Mouse (Mus musculus): ENCODE results near the gene Rab3gap2. TPM values are rescaled to one million over a fixed set of nuclear protein-coding genes. Genes with fewer than 3 reads are reported as not detected.
A peak's percentile ranks its signal among the peaks of the same experiment; 100 is the strongest.

Gene Rab3gap2
- polyA plus RNA-seq, 1 experiment: 23.6 TPM

DNA sequence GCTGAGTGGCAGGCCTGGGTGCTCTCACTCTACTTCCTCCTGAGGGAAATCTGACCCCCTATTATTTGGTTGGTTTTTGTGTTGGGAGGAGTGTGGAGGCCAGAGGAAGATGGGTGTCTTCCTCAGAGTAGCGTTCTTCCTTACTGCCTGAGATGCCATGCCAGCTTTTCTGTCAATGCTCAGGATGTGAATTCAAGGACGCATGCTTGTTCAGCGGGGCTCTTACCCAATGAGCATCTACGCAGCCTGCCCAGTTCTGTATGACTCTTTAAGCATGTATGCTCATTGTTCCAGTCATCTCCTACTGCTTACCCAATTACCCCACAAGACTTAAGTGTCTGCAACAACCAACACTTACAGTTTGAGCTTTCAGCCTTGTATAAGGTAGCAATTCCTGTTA is 76.7 kb downstream of the Rab3gap2 start:
- Histone ChIP-seq H3K4me1 (ENCODE audit: control insufficient read depth, insufficient read depth, insufficient read length, low read length) (peaks cover 32% of the 10 kb centered on the region), H3K27me3 (ENCODE audit: control insufficient read depth, insufficient read depth, low read length) (no peaks in the 10 kb centered on the region), H3K36me3 (ENCODE audit: control insufficient read depth, insufficient read depth, low read length) (peaks cover 68% of the 10 kb centered on the region), H3K4me3 (ENCODE audit: low read depth, low read length) (no peak overlapping the region), H3K27ac (ENCODE audit: insufficient read depth, low read depth, low read length) (no peak overlapping the region)
- WGBS: 92% methylated on average over 4 of the region's 4 CpGs
- no peak for TF ChIP-seq POLR2A (IDR thresholded peaks at IDR 0.05; ENCODE audit: low read depth, low read length)
- TF ChIP-seq CTCF (IDR thresholded peaks at IDR 0.05; ENCODE audit: extremely low read depth, insufficient read length, insufficient replicate concordance, low read depth, low read length): no peak

GRCm38 (mm10) chr1:185282846-185283245 is 78.9 kb downstream of the Rab3gap2 start:
- no peaks in the 10 kb centered on the region for H3K27me3 ChIP-seq (ENCODE audit: control insufficient read depth, insufficient read depth, low read length)
- H3K4me1 ChIP-seq (ENCODE audit: control insufficient read depth, insufficient read depth, insufficient read length, low read length): peaks cover 35% of the 10 kb centered on the region
- no peak for TF ChIP-seq CTCF (IDR thresholded peaks at IDR 0.05; ENCODE audit: extremely low read depth, insufficient read length, insufficient replicate concordance, low read depth, low read length)
- TF ChIP-seq POLR2A (IDR thresholded peaks at IDR 0.05; ENCODE audit: low read depth, low read length): peak; percentile 45; the same call in 1 of the 2 replicates
- H3K36me3 ChIP-seq (ENCODE audit: control insufficient read depth, insufficient read depth, low read length): peaks cover 65% of the 10 kb centered on the region
- no peak overlapping the region for H3K4me3 ChIP-seq (ENCODE audit: low read depth, low read length)
- H3K27ac ChIP-seq (ENCODE audit: insufficient read depth, low read depth, low read length): peak overlapping the region; percentile 98
- 33% methylated on average over 11 of the region's 11 CpGs for WGBS

GRCm38 (mm10) chr1:185283247-185283646 is 79.3 kb downstream of the Rab3gap2 start:
- Histone ChIP-seq H3K4me1 (ENCODE audit: control insufficient read depth, insufficient read depth, insufficient read length, low read length) (peaks cover 35% of the 10 kb centered on the region), H3K27ac (ENCODE audit: insufficient read depth, low read depth, low read length) (peak overlapping the region; percentile 98), H3K36me3 (ENCODE audit: control insufficient read depth, insufficient read depth, low read length) (peaks cover 62% of the 10 kb centered on the region), H3K4me3 (ENCODE audit: low read depth, low read length) (peak overlapping the region; percentile 29), H3K27me3 (ENCODE audit: control insufficient read depth, insufficient read depth, low read length) (no peaks in the 10 kb centered on the region)
- TF ChIP-seq CTCF (IDR thresholded peaks at IDR 0.05; ENCODE audit: extremely low read depth, insufficient read length, insufficient replicate concordance, low read depth, low read length) (no peak), POLR2A (IDR thresholded peaks at IDR 0.05; ENCODE audit: low read depth, low read length) (no peak; the same call in 1 of the 2 replicates)
- WGBS: 28% methylated on average over 15 of the region's 15 CpGs

DNA sequence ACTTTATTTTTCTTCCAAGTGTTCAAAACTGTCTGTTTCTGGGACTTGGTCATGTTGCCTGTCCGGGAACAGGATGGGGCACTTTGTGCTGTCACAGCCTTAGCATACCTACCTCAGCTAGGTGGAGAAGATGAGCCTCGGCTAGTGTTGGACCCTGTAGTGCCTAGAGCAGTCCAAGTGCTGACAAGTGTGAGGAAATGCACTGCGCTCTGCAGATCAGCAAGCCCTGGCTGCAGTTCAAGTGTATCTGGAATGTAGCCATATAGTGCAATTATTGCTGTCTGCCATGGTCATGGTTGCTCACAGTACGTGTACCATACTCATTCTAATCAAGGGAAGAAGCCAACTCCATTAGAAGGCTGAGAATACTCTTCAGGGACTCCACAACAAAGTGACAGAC is 80.8 kb downstream of the Rab3gap2 start:
- Histone ChIP-seq H3K27ac (ENCODE audit: insufficient read depth, low read depth, low read length) (peak overlapping the region; percentile 82), H3K36me3 (ENCODE audit: control insufficient read depth, insufficient read depth, low read length) (peaks cover 52% of the 10 kb centered on the region), H3K27me3 (ENCODE audit: control insufficient read depth, insufficient read depth, low read length) (no peaks in the 10 kb centered on the region), H3K4me1 (ENCODE audit: control insufficient read depth, insufficient read depth, insufficient read length, low read length) (peaks cover 29% of the 10 kb centered on the region), H3K4me3 (ENCODE audit: low read depth, low read length) (no peak overlapping the region)
- 20% methylated on average over 4 of the region's 4 CpGs for WGBS
- TF ChIP-seq POLR2A (IDR thresholded peaks at IDR 0.05; ENCODE audit: low read depth, low read length) (no peak), CTCF (IDR thresholded peaks at IDR 0.05; ENCODE audit: extremely low read depth, insufficient read length, insufficient replicate concordance, low read depth, low read length) (no peak)

GRCm38 (mm10) chr1:185285171-185285570 is 81.3 kb downstream of the Rab3gap2 start:
- Histone ChIP-seq H3K36me3 (ENCODE audit: control insufficient read depth, insufficient read depth, low read length) (peaks cover 48% of the 10 kb centered on the region), H3K27me3 (ENCODE audit: control insufficient read depth, insufficient read depth, low read length) (no peaks in the 10 kb centered on the region), H3K4me1 (ENCODE audit: control insufficient read depth, insufficient read depth, insufficient read length, low read length) (peaks cover 29% of the 10 kb centered on the region), H3K27ac (ENCODE audit: insufficient read depth, low read depth, low read length) (peak overlapping the region; percentile 82), H3K4me3 (ENCODE audit: low read depth, low read length) (no peak overlapping the region)
- 70% methylated on average over 4 of the region's 4 CpGs for WGBS
- TF ChIP-seq CTCF (IDR thresholded peaks at IDR 0.05; ENCODE audit: extremely low read depth, insufficient read length, insufficient replicate concordance, low read depth, low read length): no peak; the same call in 1 of the 2 replicates

- Histone ChIP-seq H3K36me3 (ENCODE audit: control insufficient read depth, insufficient read depth, low read length) (peaks cover 43% of the 10 kb centered on the region), H3K4me3 (ENCODE audit: low read depth, low read length) (no peak overlapping the region), H3K4me1 (ENCODE audit: control insufficient read depth, insufficient read depth, insufficient read length, low read length) (peaks cover 25% of the 10 kb centered on the region), H3K27ac (ENCODE audit: insufficient read depth, low read depth, low read length) (peak overlapping the region; percentile 74), H3K27me3 (ENCODE audit: control insufficient read depth, insufficient read depth, low read length) (no peaks in the 10 kb centered on the region)
- TF ChIP-seq POLR2A (IDR thresholded peaks at IDR 0.05; ENCODE audit: low read depth, low read length) (no peak), CTCF (IDR thresholded peaks at IDR 0.05; ENCODE audit: extremely low read depth, insufficient read length, insufficient replicate concordance, low read depth, low read length) (no peak)
- WGBS: 85% methylated on average over 20 of the region's 20 CpGs
These were observed 83.1 kb downstream of the Rab3gap2 start for GRCm38 (mm10) chr1:185287066-185287465.

- no peak for TF ChIP-seq CTCF (IDR thresholded peaks at IDR 0.05; ENCODE audit: extremely low read depth, insufficient read length, insufficient replicate concordance, low read depth, low read length)
- TF ChIP-seq POLR2A (IDR thresholded peaks at IDR 0.05; ENCODE audit: low read depth, low read length): no peak
- Histone ChIP-seq H3K27me3 (ENCODE audit: control insufficient read depth, insufficient read depth, low read length) (no peaks in the 10 kb centered on the region), H3K4me1 (ENCODE audit: control insufficient read depth, insufficient read depth, insufficient read length, low read length) (peaks cover 12% of the 10 kb centered on the region), H3K36me3 (ENCODE audit: control insufficient read depth, insufficient read depth, low read length) (peaks cover 46% of the 10 kb centered on the region), H3K27ac (ENCODE audit: insufficient read depth, low read depth, low read length) (no peak overlapping the region), H3K4me3 (ENCODE audit: low read depth, low read length) (no peak overlapping the region)
- 83% methylated on average over 5 of the region's 5 CpGs for WGBS
These were observed 85.3 kb downstream of the Rab3gap2 start for GRCm38 (mm10) chr1:185289231-185289630.
